Mouse (Mus musculus) regulatory T cell (primary cell): ENCODE data around the gene Rps6kc1.

ENCODE experiments used
- in situ Hi-C: fragments of 300-600 bp; cut with MboI, MseI; formaldehyde crosslinking; loops from one replicate; pipeline ENCODE4 v1.15.1; 2025; ENCODE audit warnings: high pct_unique_total_duplicates

Gene Rps6kc1

GRCm38 (mm10) chr1:190904136-190904535, 7.4 kb downstream of the Rps6kc1 start:
- in situ Hi-C loops, result loop anchor here (25.0 kb wide), 1 partner anchor 1858 kb away; the partner anchor contains the start of gene Hhat

- in situ Hi-C loops, result loop anchor here (25.0 kb wide), 1 partner anchor 1861 kb away; the partner anchor contains the start of gene Hhat
Measured at GRCm38 (mm10) chr1:190901082-190901481, 10.5 kb downstream of the Rps6kc1 start.

GRCm38 (mm10) chr1:190898899-190899575, 12.5 kb downstream of the Rps6kc1 start:
- in situ Hi-C loops, result no loop called here

- in situ Hi-C loops, result no loop called here
Measured at GRCm38 (mm10) chr1:190898186-190898585, 13.4 kb downstream of the Rps6kc1 start.

- in situ Hi-C loops, result no loop called here
Measured at GRCm38 (mm10) chr1:190893559-190894167, 17.9 kb downstream of the Rps6kc1 start.

- in situ Hi-C loops, result no loop called here
Measured at GRCm38 (mm10) chr1:190888646-190889045, 22.9 kb downstream of the Rps6kc1 start.

GRCm38 (mm10) chr1:190888031-190888430, 23.5 kb downstream of the Rps6kc1 start:
- in situ Hi-C loops, result no loop called here

GRCm38 (mm10) chr1:190886014-190886413, 25.6 kb downstream of the Rps6kc1 start:
- in situ Hi-C loops, result no loop called here

GRCm38 (mm10) chr1:190881422-190881821, 30.1 kb downstream of the Rps6kc1 start:
- in situ Hi-C loops, result no loop called here

GRCm38 (mm10) chr1:190880638-190881037, 30.9 kb downstream of the Rps6kc1 start:
- in situ Hi-C loops, result no loop called here

- in situ Hi-C loops, result no loop called here
Measured at GRCm38 (mm10) chr1:190875751-190876150, 35.8 kb downstream of the Rps6kc1 start.

- in situ Hi-C loops, result no loop called here
Measured at GRCm38 (mm10) chr1:190875089-190875488, 36.5 kb downstream of the Rps6kc1 start.

- in situ Hi-C loops, result no loop called here
Measured at GRCm38 (mm10) chr1:190871068-190871467, 40.5 kb downstream of the Rps6kc1 start.

- in situ Hi-C loops, result no loop called here
Measured at GRCm38 (mm10) chr1:190869996-190870395, 41.6 kb downstream of the Rps6kc1 start.

GRCm38 (mm10) chr1:190868790-190869189, 42.8 kb downstream of the Rps6kc1 start:
- in situ Hi-C loops, result no loop called here

GRCm38 (mm10) chr1:190861626-190862025, 49.9 kb downstream of the Rps6kc1 start:
- in situ Hi-C loops, result no loop called here

- in situ Hi-C loops, result no loop called here
Measured at GRCm38 (mm10) chr1:190854465-190854864, 57.1 kb downstream of the Rps6kc1 start.

- in situ Hi-C loops, result no loop called here
Measured at GRCm38 (mm10) chr1:190849162-190849865, 62.3 kb downstream of the Rps6kc1 start.

GRCm38 (mm10) chr1:190848676-190849075, 62.9 kb downstream of the Rps6kc1 start:
- in situ Hi-C loops, result no loop called here

- in situ Hi-C loops, result no loop called here
Measured at GRCm38 (mm10) chr1:190846956-190847355, 64.6 kb downstream of the Rps6kc1 start.

- in situ Hi-C loops, result no loop called here
Measured at GRCm38 (mm10) chr1:190846074-190846730, 65.4 kb downstream of the Rps6kc1 start.

GRCm38 (mm10) chr1:190845419-190845818, 66.2 kb downstream of the Rps6kc1 start:
- in situ Hi-C loops, result no loop called here
